Mouse (Mus musculus) liver, postnatal 0 days (tissue): ENCODE data around the gene Soga1. TPM values are rescaled to one million over a fixed set of nuclear protein-coding genes. Genes with fewer than 3 reads are reported as not detected.

ENCODE experiments used
- ATAC-seq: fragments of 200-750 bp; cut with Nextera tagmentation; 2 replicates; pipeline ENCODE4 v1.8.0; 2017; ENCODE audit warnings: mild to moderate bottlenecking, moderate library complexity
- DNase-seq: peaks from one replicate; pipeline ENCODE4 v3.0.0-alpha.2; 2016
- H3K27ac ChIP-seq: fragments of 300-500 bp; sonication (generic); 2 replicates; pipeline ENCODE4 v1.5.1; 2014; ENCODE audit warnings: antibody characterized with exemption, moderate library complexity, mild to moderate bottlenecking, low read depth
- H3K27me3 ChIP-seq: fragments of 300-500 bp; sonication (generic); 2 replicates; pipeline ENCODE4 v1.6.1; 2014; ENCODE audit warnings: low read length, control low read depth, mixed read lengths; ENCODE audit not compliant: insufficient read depth
- H3K36me3 ChIP-seq: fragments of 300-500 bp; sonication (generic); replicated peaks from 2 replicates; pipeline ENCODE4 v1.6.1; 2014; ENCODE audit warnings: mild to moderate bottlenecking, control low read depth, low read length, moderate library complexity, mixed read lengths; ENCODE audit not compliant: insufficient read depth
- H3K4me1 ChIP-seq: fragments of 300-500 bp; sonication (generic); 2 replicates; pipeline ENCODE4 v1.6.1; 2014; ENCODE audit warnings: antibody characterized with exemption, mild to moderate bottlenecking, control low read depth; ENCODE audit not compliant: insufficient read depth
- H3K4me2 ChIP-seq: fragments of 300-500 bp; sonication (generic); 2 replicates; pipeline ENCODE4 v1.6.1; 2014; ENCODE audit warnings: low read depth, mild to moderate bottlenecking, low read length, moderate library complexity, mixed read lengths
- H3K4me3 ChIP-seq: fragments of 300-500 bp; sonication (generic); 2 replicates; pipeline ENCODE4 v1.5.1; 2014; ENCODE audit warnings: low read depth, low read length
- H3K9ac ChIP-seq: fragments of 300-500 bp; sonication (generic); replicated peaks from 2 replicates; pipeline ENCODE4 v1.6.1; 2014; ENCODE audit warnings: mild to moderate bottlenecking, moderate library complexity
- H3K9me3 ChIP-seq: fragments of 300-500 bp; sonication (generic); 2 replicates; pipeline ENCODE4 v1.6.1; 2016; ENCODE audit warnings: mild to moderate bottlenecking, control low read depth, low read length, mixed read lengths
- CTCF ChIP-seq: sonication (generic); IDR thresholded peaks from 2 replicates; pipeline ENCODE4 v1.5.1; 2016; ENCODE audit warnings: antibody characterized with exemption, low read depth
- EP300 ChIP-seq: IDR thresholded peaks from 2 replicates; pipeline ENCODE4 v1.6.1; 2016; ENCODE audit warnings: antibody characterized with exemption, low read depth, mild to moderate bottlenecking
- whole genome bisulfite sequencing: fragments of 180-500 bp; shearing (Covaris S2); extraction: QIAGEN DNeasy Blood & Tissue Kit; methylation state at CpG from one replicate; pipeline ENCODE4 v1.1.7; 2014; ENCODE audit not compliant: insufficient replicate concordance; 5-methylcytosine and 5-hydroxymethylcytosine counted together
- polyA plus RNA-seq: library from polyadenylated mRNA; unstranded; fragments of >200 nt; fragmentation: Nextera tagmentation; extraction: Ambion mirVana; gene quantifications from 2 replicates; pipeline ENCODE4 v1.2.1, GENCODE M21; 2015

Soga1 gene
- polyA plus RNA-seq, 1 experiment from 2014 or later = 1.0 TPM

GRCm38 (mm10) chr2:157099532-157100318, 20.7 kb upstream of the Soga1 start:
- Histone ChIP-seq H3K9ac (no peak overlapping the region), H3K4me2 (no peak overlapping the region), H3K36me3 (peaks cover 37% of the 10 kb centered on the region), H3K9me3 (no peaks in the 10 kb centered on the region), H3K4me3 (no peak overlapping the region), H3K27me3 (no peaks in the 10 kb centered on the region), H3K27ac (no peak overlapping the region), H3K4me1 (no peaks in the 10 kb centered on the region)
- TF ChIP-seq EP300 (no peak), CTCF (no peak)
- no peak for ATAC-seq
- no peak for DNase-seq
- WGBS = 83% methylated on average over 12 of the region's 12 CpGs

DNA sequence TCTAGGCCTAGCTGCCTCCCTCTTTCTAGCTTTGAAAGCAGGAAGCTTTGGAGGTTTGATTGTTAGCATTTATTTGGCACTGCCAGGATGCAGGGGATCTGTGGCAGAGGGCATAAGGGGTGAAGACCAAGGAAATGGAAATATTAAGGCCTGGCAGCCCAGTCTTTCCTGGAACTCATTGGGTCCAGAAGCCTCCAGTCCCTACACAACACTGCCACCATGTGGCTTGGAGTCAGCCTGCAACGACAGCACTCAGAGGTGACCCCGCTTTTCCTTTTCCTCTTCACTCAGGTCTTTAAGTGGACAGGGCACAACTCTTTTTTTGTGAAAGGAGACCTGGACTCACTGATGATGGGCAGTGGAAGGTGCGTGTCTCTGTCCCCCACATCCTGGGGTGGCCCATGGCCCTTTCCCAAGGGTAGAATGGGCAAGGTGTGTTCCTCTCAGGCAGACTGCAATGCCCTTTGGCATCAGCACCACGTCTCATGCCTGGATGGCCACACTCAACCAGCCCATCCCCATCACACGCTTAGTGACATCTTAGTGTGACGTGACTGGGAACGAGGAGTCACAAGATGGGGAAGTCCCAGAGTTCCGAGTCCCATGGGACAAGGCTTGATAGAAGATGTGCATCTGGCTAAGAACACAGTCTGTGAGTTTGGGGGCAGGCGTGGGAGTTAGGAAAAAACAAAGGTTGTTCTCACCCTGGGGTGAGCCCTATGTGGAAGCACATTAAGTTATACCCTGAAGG, 16.1 kb upstream of the Soga1 start:
- no peak overlapping the region for H3K4me3 ChIP-seq
- no peak overlapping the region for H3K9ac ChIP-seq
- H3K4me1 ChIP-seq = no peaks in the 10 kb centered on the region
- H3K27ac ChIP-seq = no peak overlapping the region
- H3K9me3 ChIP-seq = no peaks in the 10 kb centered on the region
- peak; percentile 76 for DNase-seq
- TF ChIP-seq CTCF = peak; percentile 88
- no peak for TF ChIP-seq EP300
- no peak overlapping the region for H3K4me2 ChIP-seq
- 66% methylated on average over 9 of the region's 9 CpGs for WGBS
- no peaks in the 10 kb centered on the region for H3K27me3 ChIP-seq
- H3K36me3 ChIP-seq = peaks cover 16% of the 10 kb centered on the region
- ATAC-seq = peak; percentile 44

GRCm38 (mm10) chr2:157092024-157092423, 13.0 kb upstream of the Soga1 start:
- H3K4me3 ChIP-seq = no peak overlapping the region
- TF ChIP-seq CTCF (no peak), EP300 (no peak)
- DNase-seq (no peak), ATAC-seq (no peak)
- H3K36me3 ChIP-seq = 0 out of 2 replicates have a peak, but pooled peaks cover 3% of the 10 kb centered on the region
- no peaks in the 10 kb centered on the region for H3K9me3 ChIP-seq
- H3K4me1 ChIP-seq = no peaks in the 10 kb centered on the region
- WGBS = 65% methylated on average over 8 of the region's 8 CpGs
- no peak overlapping the region for H3K4me2 ChIP-seq
- no peaks in the 10 kb centered on the region for H3K27me3 ChIP-seq
- no peak overlapping the region for H3K9ac ChIP-seq
- H3K27ac ChIP-seq = no peak overlapping the region

- ATAC-seq (no peak), DNase-seq (no peak)
- TF ChIP-seq EP300 = no peak
- no peak for TF ChIP-seq CTCF
- no peak overlapping the region for H3K4me3 ChIP-seq
- no peaks in the 10 kb centered on the region for H3K9me3 ChIP-seq
- H3K27me3 ChIP-seq = no peaks in the 10 kb centered on the region
- H3K4me2 ChIP-seq = no peak overlapping the region
- no peaks in the 10 kb centered on the region for H3K36me3 ChIP-seq
- H3K4me1 ChIP-seq = no peaks in the 10 kb centered on the region
- H3K27ac ChIP-seq = no peak overlapping the region
- WGBS = 72% methylated on average over 14 of the region's 14 CpGs
- no peak overlapping the region; the same call in 1 of the 2 replicates for H3K9ac ChIP-seq
Measured at GRCm38 (mm10) chr2:157087536-157088317, 8.7 kb upstream of the Soga1 start.

DNA sequence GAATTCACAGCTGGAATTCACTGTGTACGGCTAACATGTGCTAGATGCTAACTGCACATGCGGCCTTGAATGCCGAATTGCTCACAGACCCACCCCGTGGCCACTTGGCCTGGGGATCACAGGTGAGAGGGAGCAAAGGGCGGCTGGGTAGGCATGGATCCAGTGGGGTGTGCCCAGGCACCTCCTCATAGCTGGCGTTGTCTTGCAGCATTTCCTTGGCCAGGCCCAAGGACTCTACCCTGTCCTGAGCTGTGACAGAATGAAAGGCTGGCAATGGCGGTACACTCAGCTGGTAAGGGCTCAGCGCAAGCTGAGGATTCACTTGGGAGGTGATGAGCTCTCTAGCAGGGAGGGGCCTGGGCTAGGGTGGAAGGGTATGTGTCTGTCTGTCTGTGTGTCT, 7.7 kb upstream of the Soga1 start, which contains the start of gene Tldc2:
Gene Tldc2, plus strand, starts transcription at position 260 of the 400 bp plus-strand sequence.
- no peak for ATAC-seq

More for the DNA sequence above, 7.7 kb upstream of the Soga1 start, which contains the start of gene Tldc2:
- no peak within 1 kb of the TSS for H3K4me3 ChIP-seq
- 69% methylated on average over 8 of the region's 8 CpGs for WGBS
- H3K4me1 ChIP-seq = no peaks in the 10 kb centered on the region
- TF ChIP-seq CTCF = no peak
- no peak for TF ChIP-seq EP300
- no peak within 1 kb of the TSS for H3K27ac ChIP-seq
- no peak within 1 kb of the TSS for H3K9ac ChIP-seq
- no peaks in the 10 kb centered on the region for H3K36me3 ChIP-seq
- no peak for DNase-seq
- H3K4me2 ChIP-seq = no peak within 1 kb of the TSS
- no peaks in the 10 kb centered on the region for H3K27me3 ChIP-seq
- H3K9me3 ChIP-seq = no peaks in the 10 kb centered on the region
